Comparison of ENCODE assay signal across 13 mouse cellular contexts in the genomic region with DNA sequence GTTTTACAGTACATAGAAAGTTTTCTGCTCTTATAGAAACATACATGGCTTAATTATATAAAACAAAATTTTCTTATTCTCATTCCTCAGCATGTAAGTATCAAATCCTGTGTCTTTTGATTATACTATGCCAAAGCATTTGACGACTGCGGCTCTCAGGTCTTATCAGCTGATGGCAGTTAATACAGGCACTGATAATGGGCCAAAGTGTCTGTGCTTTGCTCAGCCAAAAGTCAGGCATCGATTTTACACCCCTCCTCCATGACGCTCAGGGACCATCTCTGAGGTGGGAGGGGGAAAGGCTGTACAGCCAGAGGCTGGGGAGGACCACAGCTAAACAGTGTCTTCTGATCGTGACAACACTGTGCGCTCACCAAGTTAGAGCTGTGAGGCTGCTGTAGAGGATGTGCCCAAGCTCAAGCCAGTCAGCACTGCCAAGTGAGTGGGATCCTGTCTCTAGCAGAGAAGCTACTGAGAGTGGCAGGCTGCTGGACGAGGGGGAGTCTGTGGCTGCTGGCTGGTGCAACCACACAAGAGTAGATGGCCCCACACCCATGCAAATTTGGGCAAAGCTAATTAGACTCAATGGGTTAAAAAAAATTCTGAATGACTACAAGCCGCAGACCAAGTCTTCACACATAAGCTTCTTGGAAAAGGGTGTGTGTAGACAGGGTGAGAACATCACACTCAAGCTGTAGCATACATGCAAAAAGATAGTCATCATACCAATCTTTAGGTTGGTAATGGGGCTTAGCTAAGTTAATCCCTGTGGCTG.
DNase-seq lines count a peak whose midpoint lies in the region; ATAC-seq lines count a peak whose summit lies in the region.
"Had no signal": no experiment of that assay in that cellular context is flagged by ENCODE, and none has a peak within 500 bp of the region (broad histone marks: within the 10 kb centered on the region; RNA-seq: fewer than 3 reads in every experiment).

No protein-coding gene starts in this region.

- H3K9me3 ChIP-seq in kidney, embryonic 16.5 days (ENCODE audit: low read length) = no peaks in the 10 kb centered on the region
- H3K9me3 ChIP-seq: embryonic facial prominence, embryonic 13.5 days; forebrain, embryonic 12.5 days had no signal

- intact Hi-C loops in heart, postnatal 36 days (cut with DNase I) = no loop called here
- intact Hi-C loops in left cerebral cortex, postnatal 14 days (cut with DNase I) = no loop called here
- intact Hi-C loops in left cerebral cortex, postnatal 10 days (cut with DNase I) = no loop called here

- peak; percentile 54 for DNase-seq in heart, adult 11 months
- DNase-seq in heart, postnatal 36 days = no peak
- peak; percentile 29 to 65 for DNase-seq in left cerebral cortex, postnatal 14 days (ENCODE audit: low spot score in 2 of 2)
- DNase-seq in left cerebral cortex, postnatal 10 days (ENCODE audit: extremely low spot score in 1 of 2, low spot score in 2 of 2) = no peak
- peak; percentile 39 for DNase-seq in right cerebral cortex, postnatal 25 days
- no peak for DNase-seq in right cerebral cortex, postnatal 4 days
- peak; percentile 62 for DNase-seq in telencephalon, adult 2 months (ENCODE audit: low read depth, low spot score)
- DNase-seq: cerebellum, postnatal 10 days; kidney, adult 18-20 months; thymus, adult 18-20 months had no signal

- no peaks in the 10 kb centered on the region for H3K4me1 ChIP-seq in kidney, embryonic 16.5 days (ENCODE audit: insufficient read depth, low read length)
- H3K4me1 ChIP-seq: embryonic facial prominence, embryonic 13.5 days had no signal

- ATAC-seq in kidney, embryonic 16.5 days (ENCODE audit: low FRiP score, low TSS enrichment) = no peak

- no peak overlapping the region for H3K27ac ChIP-seq in kidney, embryonic 16.5 days (ENCODE audit: low read length)
- H3K27ac ChIP-seq: embryonic facial prominence, embryonic 13.5 days; forebrain, embryonic 12.5 days had no signal

- 89% methylated on average over 8 of the region's 8 CpGs for WGBS in kidney, embryonic 16.5 days

- H3K36me3 ChIP-seq in kidney, embryonic 16.5 days (ENCODE audit: insufficient read depth, low read length) = 0 out of 2 replicates have a peak, but pooled peaks cover 3% of the 10 kb centered on the region
- H3K36me3 ChIP-seq: forebrain, embryonic 12.5 days had no signal

- no peak overlapping the region for H3K9ac ChIP-seq in kidney, embryonic 16.5 days (replicated peaks; ENCODE audit: low read length)
- H3K9ac ChIP-seq: embryonic facial prominence, embryonic 13.5 days; forebrain, embryonic 12.5 days had no signal

- no peak overlapping the region for H3K4me2 ChIP-seq in kidney, embryonic 16.5 days (replicated peaks; ENCODE audit: low read depth, low read length)
- H3K4me2 ChIP-seq: embryonic facial prominence, embryonic 13.5 days; forebrain, embryonic 12.5 days had no signal

- H3K27me3 ChIP-seq in kidney, embryonic 16.5 days (ENCODE audit: insufficient read depth, low read length) = no peaks in the 10 kb centered on the region
- H3K27me3 ChIP-seq: embryonic facial prominence, embryonic 13.5 days; forebrain, embryonic 12.5 days had no signal

- H3K4me3 ChIP-seq in kidney, embryonic 16.5 days (ENCODE audit: low read length) = no peak overlapping the region
- H3K4me3 ChIP-seq: embryonic facial prominence, embryonic 13.5 days; forebrain, embryonic 12.5 days had no signal

Comparison
In these comparisons a context has a peak if more than half of its experiments do, and no peak if none do; other contexts are left out.
1. DNase-seq: peak in heart, adult 11 months (single experiment), left cerebral cortex, postnatal 14 days (2 of 2), right cerebral cortex, postnatal 25 days (single experiment) and telencephalon, adult 2 months (single experiment); none in heart, postnatal 36 days (0 of 2), left cerebral cortex, postnatal 10 days (0 of 2) and right cerebral cortex, postnatal 4 days (single experiment).